Mouse (Mus musculus) liver, adult (tissue): ENCODE measurements at regions not wholly inside any gene's neighbourhood (a gene's known extent, or its start where the extent isn't known, plus 50 kb on each side); places are given as distances from the start of the nearest gene placed in this dataset.

Experiments used
- GATA4 ChIP-seq: IDR thresholded peaks from 2 replicates; pipeline ENCODE4 v1.6.1; 2014; ENCODE audit warnings: mild to moderate bottlenecking, low read length; ENCODE audit not compliant: insufficient replicate concordance

GRCm38 (mm10) chr7:40702191-40703045 is 195.7 kb upstream of the Vstm2b start:
- no peak for TF ChIP-seq GATA4

- TF ChIP-seq GATA4 = no peak
These were observed 189.9 kb upstream of the Vstm2b start for GRCm38 (mm10) chr7:40708231-40708630.

DNA sequence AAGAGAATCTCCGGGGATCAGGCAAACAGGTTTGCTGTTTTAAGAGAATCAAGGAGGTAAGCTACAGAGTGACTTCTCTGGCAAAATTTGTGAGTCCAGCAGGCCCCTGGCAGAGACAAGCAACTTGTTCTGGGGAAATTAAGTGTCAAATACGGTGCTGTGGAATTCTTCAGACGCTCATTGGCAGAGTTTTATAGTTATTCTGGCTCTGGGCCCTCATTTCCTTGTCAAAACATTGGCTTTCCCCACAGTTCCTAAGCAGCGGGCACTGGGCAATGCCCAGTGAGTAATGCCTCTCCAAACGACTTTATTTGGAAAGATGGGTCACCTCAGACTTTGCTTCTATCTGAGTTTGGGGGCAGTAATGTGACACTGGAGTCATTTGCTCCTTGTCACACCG is 180.1 kb upstream of the Vstm2b start:
- TF ChIP-seq GATA4 = no peak

DNA sequence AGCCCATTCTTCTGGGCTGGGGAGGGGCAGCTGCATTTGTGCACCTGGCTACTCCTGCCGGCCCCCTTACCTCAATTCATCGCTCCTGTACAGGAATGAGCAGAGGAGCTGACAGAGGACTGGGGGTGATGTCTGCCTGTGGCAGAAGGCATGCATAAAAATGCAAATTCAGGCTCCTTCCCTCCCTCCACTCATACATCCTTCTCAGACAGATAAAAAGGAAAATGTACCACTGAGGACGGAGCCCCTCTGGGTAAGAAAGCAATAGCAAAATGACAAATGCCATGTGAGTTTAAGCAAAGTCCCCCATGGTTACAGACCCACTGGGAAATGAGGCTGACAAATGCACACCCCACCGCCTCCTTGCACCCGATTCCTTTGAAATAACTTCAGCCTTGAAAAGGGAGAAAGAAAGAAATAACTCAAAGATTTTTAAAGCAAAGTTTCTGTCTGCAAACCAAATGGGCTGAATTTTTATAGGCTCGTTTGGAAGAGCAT is 161.1 kb upstream of the Vstm2b start:
- no peak for TF ChIP-seq GATA4

DNA sequence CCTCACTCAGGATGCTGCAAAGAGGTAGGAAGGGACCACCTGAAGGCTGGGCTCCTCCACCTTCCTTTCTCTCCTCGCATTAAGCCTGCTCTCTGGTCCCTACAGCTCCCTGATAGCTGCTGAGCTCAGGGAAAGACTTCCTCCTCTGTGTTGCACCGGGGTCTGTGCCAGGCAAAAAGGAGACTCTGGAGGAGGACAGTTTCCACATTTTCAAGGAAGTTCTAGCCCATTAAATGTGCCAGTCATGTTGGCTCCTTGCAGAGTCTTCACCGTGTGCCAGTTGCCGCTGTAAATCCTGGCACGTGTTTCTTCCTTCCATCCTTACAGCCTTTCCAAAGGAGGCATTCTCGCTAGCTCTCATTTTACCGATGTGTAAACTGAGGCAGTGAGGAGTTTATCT is 160.6 kb upstream of the Vstm2b start:
- no peak for TF ChIP-seq GATA4

GRCm38 (mm10) chr7:40738174-40738573 is 160.0 kb upstream of the Vstm2b start:
- TF ChIP-seq GATA4 = no peak

- no peak for TF ChIP-seq GATA4
These were observed 155.5 kb upstream of the Vstm2b start for GRCm38 (mm10) chr7:40742553-40743151.

DNA sequence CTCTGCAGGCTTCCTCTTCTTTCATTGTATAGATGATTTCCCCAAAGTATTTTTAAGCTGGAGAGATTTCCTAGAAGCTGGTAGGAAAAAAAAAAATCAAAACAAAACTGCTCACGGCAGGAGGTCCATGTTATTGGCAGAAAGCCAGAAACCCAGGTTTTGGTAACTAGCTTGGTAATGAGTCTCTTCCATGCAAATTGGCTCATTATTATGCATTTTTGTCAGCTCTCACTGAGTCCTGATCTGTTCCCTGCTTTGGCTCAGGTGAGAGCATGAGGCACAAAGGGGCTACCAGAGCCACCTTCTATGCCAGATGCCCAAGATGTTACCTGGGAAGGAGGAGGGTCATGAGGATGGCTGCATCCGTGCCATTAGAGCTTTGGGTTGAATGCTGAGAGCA is 146.3 kb upstream of the Vstm2b start:
- no peak for TF ChIP-seq GATA4

DNA sequence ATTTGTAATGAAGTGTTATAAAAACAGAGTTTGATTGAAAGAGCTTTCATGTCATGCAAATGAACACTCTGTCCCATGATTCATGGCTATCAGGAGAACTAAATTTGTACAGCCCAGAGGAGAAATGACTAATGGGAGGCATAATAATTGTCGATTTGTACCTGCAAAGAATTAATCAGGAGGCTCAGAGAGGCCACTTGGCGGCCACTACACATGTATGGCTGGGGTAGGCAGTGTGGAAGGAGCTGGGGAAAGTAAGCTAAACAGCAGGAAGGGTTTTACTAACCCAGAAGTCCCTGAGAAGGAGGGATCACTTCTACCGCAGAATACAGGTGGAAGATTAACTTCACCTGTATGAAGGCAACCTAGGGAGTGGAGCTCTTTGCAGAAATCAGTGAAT is 145.9 kb upstream of the Vstm2b start:
- TF ChIP-seq GATA4 = no peak

DNA sequence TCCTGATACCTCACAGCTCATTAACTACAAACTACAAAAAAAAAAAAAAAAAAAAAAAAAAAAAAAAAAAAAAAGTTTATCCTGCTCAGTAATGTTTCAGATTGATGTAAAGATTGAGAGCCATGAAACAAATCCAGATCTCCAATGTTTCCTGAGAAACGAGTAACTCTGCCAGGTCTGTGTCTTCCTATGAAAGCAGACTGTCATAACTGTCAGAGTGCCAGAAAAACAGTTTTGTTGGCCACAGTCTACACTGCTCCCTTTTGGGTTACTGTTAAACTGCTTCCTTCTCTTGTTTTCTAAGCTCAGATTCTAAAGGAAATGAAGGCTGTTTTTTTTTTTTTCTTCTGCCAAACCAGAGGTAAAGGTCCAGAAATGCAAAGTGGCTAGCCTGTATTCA is 144.6 kb upstream of the Vstm2b start:
- no peak for TF ChIP-seq GATA4

DNA sequence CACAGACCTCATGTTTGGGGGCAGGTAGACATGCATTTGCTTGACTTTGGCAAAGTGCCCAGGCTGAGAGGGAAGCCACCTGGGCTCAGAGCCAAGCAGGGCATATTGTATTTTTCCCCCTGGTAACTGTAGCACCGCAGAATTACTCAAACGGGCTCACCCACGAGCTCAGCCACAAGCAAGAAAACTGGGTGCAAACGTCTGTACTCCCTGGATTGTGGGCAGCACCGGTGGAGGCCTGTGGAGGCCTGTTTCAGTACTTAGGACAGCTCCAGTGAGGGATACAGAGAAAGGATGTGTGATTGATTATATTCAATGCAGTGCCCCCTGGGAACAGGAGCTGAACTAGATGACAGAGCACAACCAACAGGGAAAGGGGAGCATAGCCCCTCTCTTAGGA is 135.6 kb upstream of the Vstm2b start:
- no peak for TF ChIP-seq GATA4

DNA sequence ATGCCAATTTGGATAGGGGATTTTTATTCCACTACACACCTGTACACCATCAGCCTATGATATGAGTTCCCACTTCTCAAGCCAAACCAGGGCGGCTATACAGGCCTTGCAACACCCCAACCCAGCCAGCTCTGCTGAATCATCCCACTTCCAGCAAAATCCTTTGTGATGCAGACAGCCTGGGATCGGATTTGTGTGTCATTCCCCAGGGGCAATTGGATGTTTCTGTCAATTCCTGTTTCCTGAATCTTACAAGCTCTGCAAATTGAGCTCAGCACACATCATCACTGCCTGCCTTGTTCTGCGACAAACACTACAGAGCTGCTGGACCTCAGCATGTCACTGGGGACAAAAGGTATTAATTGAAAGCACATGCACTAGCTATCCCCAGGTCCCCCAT is 132.0 kb upstream of the Vstm2b start:
- no peak for TF ChIP-seq GATA4

GRCm38 (mm10) chr7:40776220-40776619 is 121.9 kb upstream of the Vstm2b start:
- TF ChIP-seq GATA4 = no peak

- no peak for TF ChIP-seq GATA4
These were observed 113.2 kb upstream of the Vstm2b start for GRCm38 (mm10) chr7:40784906-40785305.

DNA sequence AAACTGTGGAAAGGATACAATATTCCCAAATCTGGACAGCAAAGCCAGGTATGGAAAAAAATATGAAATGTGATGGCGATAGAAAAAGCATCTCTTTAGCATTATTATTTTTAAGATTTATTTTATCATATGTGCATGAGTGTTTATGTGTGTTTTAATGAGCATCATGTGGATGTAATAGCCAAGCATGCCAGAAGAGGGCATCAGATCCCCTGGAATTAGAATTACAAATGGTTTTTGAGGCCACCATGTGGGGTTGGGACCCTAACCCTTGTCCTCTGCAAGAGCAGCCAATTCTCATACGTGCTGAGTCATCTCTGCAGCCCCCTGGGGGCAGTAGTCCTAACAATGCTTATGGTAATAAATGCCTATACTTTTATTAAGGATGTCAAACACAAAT is 111.4 kb upstream of the Vstm2b start:
- no peak for TF ChIP-seq GATA4

GRCm38 (mm10) chr7:40788486-40788885 is 109.6 kb upstream of the Vstm2b start:
- no peak for TF ChIP-seq GATA4
